Mouse (Mus musculus) stomach, postnatal 0 days (tissue): ENCODE measurements around the gene Grk1. TPM values are rescaled to one million over a fixed set of nuclear protein-coding genes. Genes with fewer than 3 reads are reported as not detected.

Experiments
- ATAC-seq: fragments of 200-750 bp; cut with Nextera tagmentation; 2 replicates; pipeline ENCODE4 v1.8.0; 2017; ENCODE audit not compliant: low FRiP score, low TSS enrichment
- DNase-seq: peaks from one replicate; pipeline ENCODE4 v3.0.0-alpha.2; 2016; ENCODE audit warnings: low spot score
- H3K27ac ChIP-seq: fragments of 300-500 bp; sonication (generic); replicated peaks from 2 replicates; pipeline ENCODE4 v1.5.1; 2014; ENCODE audit warnings: mild to moderate bottlenecking, control low read depth
- H3K27me3 ChIP-seq: fragments of 300-500 bp; sonication (generic); 2 replicates; pipeline ENCODE4 v1.6.1; 2014; ENCODE audit warnings: low read length; ENCODE audit not compliant: control insufficient read depth, insufficient read depth
- H3K36me3 ChIP-seq: fragments of 300-500 bp; sonication (generic); 2 replicates; pipeline ENCODE4 v1.6.1; 2014; ENCODE audit warnings: low read length, mixed read lengths; ENCODE audit not compliant: control insufficient read depth, insufficient read depth
- H3K4me1 ChIP-seq: fragments of 300-500 bp; sonication (generic); replicated peaks from 2 replicates; pipeline ENCODE4 v1.6.1; 2014; ENCODE audit warnings: antibody characterized with exemption; ENCODE audit not compliant: control insufficient read depth, insufficient read depth
- H3K4me2 ChIP-seq: fragments of 300-500 bp; sonication (generic); replicated peaks from 2 replicates; pipeline ENCODE4 v1.6.1; 2014; ENCODE audit warnings: low read depth, mild to moderate bottlenecking, control low read depth, moderate library complexity
- H3K4me3 ChIP-seq: fragments of 300-500 bp; sonication (generic); 2 replicates; pipeline ENCODE4 v1.5.1; 2014; ENCODE audit warnings: low read depth, low read length, control low read depth
- H3K9ac ChIP-seq: fragments of 300-500 bp; sonication (generic); 2 replicates; pipeline ENCODE4 v1.6.1; 2014; ENCODE audit warnings: mild to moderate bottlenecking, low read length, control low read depth, mixed read lengths
- H3K9me3 ChIP-seq: fragments of 300-500 bp; sonication (generic); 2 replicates; pipeline ENCODE4 v1.6.1; 2016; ENCODE audit warnings: low read length; ENCODE audit not compliant: control insufficient read depth
- CTCF ChIP-seq: IDR thresholded peaks from 2 replicates; pipeline ENCODE4 v1.5.1; 2016; ENCODE audit warnings: antibody characterized with exemption, low read depth, mild to moderate bottlenecking, moderate library complexity
- EP300 ChIP-seq: optimal IDR thresholded peaks from 2 replicates; pipeline ENCODE3; 2016; ENCODE audit warnings: antibody characterized with exemption
- WGBS: fragments of 180-500 bp; shearing (Covaris S2); extraction: QIAGEN DNeasy Blood & Tissue Kit; methylation state at CpG from one replicate; pipeline ENCODE4 v1.1.7; 2014; 5-methylcytosine and 5-hydroxymethylcytosine counted together
- polyA plus RNA-seq: library from polyadenylated mRNA; unstranded; fragments of >200 nt; fragmentation: Nextera tagmentation; extraction: Ambion mirVana; gene quantifications from 2 replicates; pipeline ENCODE4 v1.2.1, GENCODE M21; 2015

Gene Grk1
- polyA plus RNA-seq, 1 experiment from 2014 or later: not detected

DNA sequence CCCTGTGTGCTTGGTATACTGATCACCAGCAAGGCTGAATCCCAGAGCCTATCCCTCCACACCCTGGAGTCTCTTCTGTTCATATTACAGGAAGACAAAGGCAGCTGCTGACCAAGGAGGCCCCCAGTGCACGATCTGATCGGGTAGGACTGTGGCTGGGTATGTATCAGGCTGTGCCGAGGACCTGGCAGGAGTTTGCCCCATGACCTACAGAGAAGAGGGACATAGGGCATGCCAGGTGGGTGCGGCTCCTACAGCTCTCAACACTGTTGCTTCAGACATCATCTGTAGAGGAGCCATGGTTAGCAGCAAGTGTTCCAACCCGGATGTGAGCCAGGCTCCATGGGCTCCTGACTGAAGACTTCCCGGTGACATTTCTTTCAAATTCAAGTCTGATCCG, 11.0 kb upstream of the Grk1 start:
- WGBS: 78% methylated on average over 7 of the region's 7 CpGs
- DNase-seq: peak; percentile 46
- TF ChIP-seq EP300 (no peak), CTCF (no peak)

DNA sequence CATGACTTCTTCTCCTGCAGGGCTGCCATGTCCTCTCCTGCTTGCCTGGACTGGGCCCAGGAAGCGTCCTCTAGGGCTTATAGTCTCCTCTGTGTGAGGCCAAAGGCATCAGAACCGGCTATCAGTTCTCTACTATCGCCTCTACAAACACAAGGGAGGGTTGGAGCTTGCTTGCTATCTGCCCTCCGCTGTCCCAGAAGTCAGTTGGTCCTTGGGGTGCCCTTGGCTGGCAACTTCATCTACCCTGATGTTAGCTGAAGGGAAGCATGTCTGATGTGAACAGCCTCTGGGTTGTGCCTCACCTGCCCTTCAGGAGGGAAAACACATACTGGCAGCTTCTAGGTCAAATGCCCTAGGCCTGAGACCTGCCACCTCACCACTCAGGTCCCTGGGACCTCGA, 8.2 kb upstream of the Grk1 start, which contains the start of gene Atp4b:
Gene Atp4b (minus strand): TSS at position 101 of the 400 bp plus-strand sequence.
- Histone ChIP-seq H3K9me3 (no peaks in the 10 kb centered on the region), H3K4me2 (no peak within 1 kb of the TSS), H3K27me3 (no peaks in the 10 kb centered on the region), H3K4me3 (no peak within 1 kb of the TSS), H3K4me1 (no peaks in the 10 kb centered on the region), H3K9ac (no peak within 1 kb of the TSS), H3K36me3 (no peaks in the 10 kb centered on the region), H3K27ac (no peak within 1 kb of the TSS)
- TF ChIP-seq EP300: no peak
- no peak for TF ChIP-seq CTCF
- ATAC-seq: peak; percentile 62
- DNase-seq: no peak
- WGBS: 65% methylated on average over 5 of the region's 5 CpGs

More for the DNA sequence above, 11.0 kb upstream of the Grk1 start:
- no peaks in the 10 kb centered on the region for H3K9me3 ChIP-seq
- peak; percentile 79 for ATAC-seq
- no peak overlapping the region for H3K4me2 ChIP-seq
- no peak overlapping the region for H3K9ac ChIP-seq
- H3K27me3 ChIP-seq: no peaks in the 10 kb centered on the region
- no peak overlapping the region for H3K27ac ChIP-seq
- H3K36me3 ChIP-seq: no peaks in the 10 kb centered on the region
- H3K4me3 ChIP-seq: no peak overlapping the region
- no peaks in the 10 kb centered on the region for H3K4me1 ChIP-seq

DNA sequence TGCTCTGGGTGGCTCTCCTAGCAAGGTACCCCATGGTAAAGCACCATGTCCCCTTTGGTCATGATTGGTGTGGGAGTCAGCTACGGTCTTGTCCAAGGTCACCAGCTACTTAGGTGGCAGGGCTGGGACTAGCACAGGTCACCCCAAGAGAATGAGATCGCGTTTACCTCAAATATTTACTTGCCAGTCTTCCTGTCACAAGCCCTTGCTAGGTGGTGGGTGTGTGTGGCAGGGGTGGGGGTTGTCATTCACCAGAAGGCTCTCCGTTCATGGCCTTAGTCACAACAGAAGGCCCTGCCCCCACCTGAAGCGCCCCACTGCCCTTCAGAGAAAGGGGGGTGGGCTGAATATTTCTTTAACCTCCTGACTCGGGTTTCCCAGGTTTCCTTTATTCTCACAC, 1.4 kb upstream of the Grk1 start:
- H3K9me3 ChIP-seq: no peaks in the 10 kb centered on the region
- no peaks in the 10 kb centered on the region for H3K27me3 ChIP-seq
- no peak overlapping the region for H3K9ac ChIP-seq
- 49% methylated on average over 6 of the region's 6 CpGs for WGBS
- H3K4me3 ChIP-seq: no peak overlapping the region
- peak; percentile 49; the same call in 1 of the 2 replicates for ATAC-seq
- H3K36me3 ChIP-seq: no peaks in the 10 kb centered on the region
- no peak overlapping the region for H3K27ac ChIP-seq
- no peaks in the 10 kb centered on the region for H3K4me1 ChIP-seq
- no peak overlapping the region for H3K4me2 ChIP-seq
- TF ChIP-seq EP300: no peak
- no peak for TF ChIP-seq CTCF
- DNase-seq: no peak

DNA sequence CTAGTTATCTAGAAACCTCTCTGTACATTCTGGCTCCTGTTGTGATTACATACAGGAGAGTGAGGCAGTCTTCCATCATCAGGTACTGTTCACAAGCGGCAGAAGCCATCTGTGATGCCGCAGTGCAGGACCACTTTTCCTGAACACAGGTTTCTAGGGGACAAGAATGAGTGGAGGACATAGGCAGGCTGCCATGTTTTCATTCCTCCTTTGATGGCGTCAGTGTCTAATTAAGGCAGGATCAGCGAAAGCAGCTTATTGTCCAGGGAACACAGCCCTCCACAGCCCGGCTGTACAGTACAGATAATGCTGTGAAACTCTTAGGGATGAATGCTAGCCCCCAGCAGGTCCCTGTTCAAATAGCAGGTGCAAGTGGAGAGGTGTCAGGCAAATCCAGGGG, 1.1 kb downstream of the Grk1 start:
- H3K27me3 ChIP-seq: no peaks in the 10 kb centered on the region
- H3K36me3 ChIP-seq: no peaks in the 10 kb centered on the region
- ATAC-seq (no peak), DNase-seq (no peak)
- no peak overlapping the region for H3K4me3 ChIP-seq
- no peaks in the 10 kb centered on the region for H3K4me1 ChIP-seq
- H3K9me3 ChIP-seq: no peaks in the 10 kb centered on the region
- no peak overlapping the region for H3K4me2 ChIP-seq
- 86% methylated on average over 5 of the region's 5 CpGs for WGBS
- no peak overlapping the region for H3K27ac ChIP-seq
- TF ChIP-seq CTCF (no peak), EP300 (no peak)
- H3K9ac ChIP-seq: no peak overlapping the region

DNA sequence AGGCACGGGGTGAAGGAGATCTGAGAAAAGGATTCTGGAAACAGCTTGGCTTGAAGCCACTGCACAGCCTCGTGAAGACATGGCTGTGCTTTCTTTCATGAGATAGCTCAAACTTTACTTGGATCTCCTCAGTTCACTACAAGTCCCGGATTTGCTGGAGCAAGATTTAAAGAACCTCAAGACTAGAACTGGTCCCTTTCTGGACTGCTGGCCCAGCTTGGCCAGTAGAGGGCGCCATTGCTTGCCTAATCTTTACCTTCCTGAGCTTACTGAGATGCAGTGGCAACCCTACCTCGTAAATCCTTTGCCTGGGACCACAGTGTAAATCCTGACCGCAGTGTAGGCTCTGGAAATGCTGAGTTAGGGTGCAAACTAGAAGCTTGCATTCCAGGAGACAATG, 6.7 kb downstream of the Grk1 start:
- H3K4me2 ChIP-seq: no peak overlapping the region
- H3K9ac ChIP-seq: no peak overlapping the region
- TF ChIP-seq EP300 (no peak), CTCF (peak; percentile 86)
- DNase-seq (peak; percentile 71), ATAC-seq (peak; percentile 63; the same call in 1 of the 2 replicates)
- no peaks in the 10 kb centered on the region for H3K36me3 ChIP-seq
- H3K4me3 ChIP-seq: no peak overlapping the region
- WGBS: 20% methylated on average over 6 of the region's 6 CpGs
- no peaks in the 10 kb centered on the region for H3K27me3 ChIP-seq
- no peaks in the 10 kb centered on the region for H3K9me3 ChIP-seq
- no peaks in the 10 kb centered on the region for H3K4me1 ChIP-seq
- H3K27ac ChIP-seq: no peak overlapping the region

DNA sequence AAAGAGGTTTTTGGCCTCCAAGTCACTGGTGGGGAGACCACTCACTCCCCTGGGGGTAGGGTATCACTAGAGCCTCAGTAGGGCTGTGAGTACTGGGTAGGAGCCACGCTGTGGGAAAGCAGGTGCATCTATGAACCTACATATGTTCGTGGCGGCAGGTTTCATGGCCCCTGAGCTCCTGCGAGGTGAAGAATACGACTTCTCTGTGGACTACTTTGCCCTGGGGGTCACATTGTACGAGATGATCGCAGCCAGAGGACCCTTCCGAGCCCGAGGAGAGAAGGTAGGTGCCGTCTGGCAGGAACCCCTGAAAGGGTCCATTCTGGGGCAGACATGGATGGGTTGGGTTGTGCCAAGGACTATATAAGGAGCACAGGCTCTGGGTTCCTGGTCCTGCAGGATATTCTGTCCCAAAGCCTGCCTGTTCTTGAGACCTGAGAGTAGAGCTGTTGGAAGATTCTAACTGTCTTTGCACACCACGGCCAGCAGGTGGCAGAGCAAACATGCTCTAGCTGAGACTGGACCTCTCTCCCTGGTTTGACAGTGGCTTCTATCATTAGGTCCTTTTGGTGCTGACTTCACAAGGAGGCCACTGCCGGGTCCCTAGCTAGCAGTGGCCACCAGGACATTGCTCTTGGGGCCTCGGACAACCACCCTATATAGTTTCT, 8.1 kb downstream of the Grk1 start:
- Histone ChIP-seq H3K9me3 (no peaks in the 10 kb centered on the region), H3K4me1 (no peaks in the 10 kb centered on the region), H3K27ac (no peak overlapping the region), H3K36me3 (no peaks in the 10 kb centered on the region), H3K27me3 (no peaks in the 10 kb centered on the region), H3K4me3 (no peak overlapping the region), H3K9ac (no peak overlapping the region), H3K4me2 (no peak overlapping the region)
- 64% methylated on average over 13 of the region's 13 CpGs for WGBS
- peak; percentile 69 for DNase-seq
- TF ChIP-seq EP300 (no peak), CTCF (peak; percentile 91)
- ATAC-seq: no peak
